Mouse (Mus musculus) kidney, embryonic 15.5 days (tissue): Measurements from ENCODE around the gene Ttll3. TPM values are rescaled to one million over a fixed set of nuclear protein-coding genes. Genes with fewer than 3 reads are reported as not detected.

Experiments used
- microRNA-seq: library from miRNA; unstranded; fragments of <30 nt; microRNA quantifications from one replicate; pipeline ENCODE4, GENCODE M21; 2016
- polyA plus RNA-seq: library from polyadenylated mRNA; unstranded; fragments of >200 nt; fragmentation: Nextera tagmentation; extraction: Ambion mirVana; gene quantifications from 2 replicates; pipeline ENCODE4 v1.2.1, GENCODE M21; 2015

The Ttll3 gene
- polyA plus RNA-seq, 1 experiment from 2014 or later: 3.6 TPM

Small RNA genes within 50 kb of the gene (microRNA-seq; reads per million reads assigned to microRNA genes)
- gene Gm24387: not detected

Other genes starting within 250 kb of the Ttll3 start
- gene Lhfpl4, start 193.9 kb upstream of the Ttll3 start, polyA plus RNA-seq: 0.64 and 1.00 TPM in 2 replicates
- 36.2 and 39.4 TPM in 2 replicates for gene Mtmr14, start 151.4 kb upstream of the Ttll3 start, polyA plus RNA-seq
- 0.05 and 0.18 TPM in 2 replicates for gene Cpne9, start 107.0 kb upstream of the Ttll3 start, polyA plus RNA-seq
- gene Brpf1, start 82.1 kb upstream of the Ttll3 start, polyA plus RNA-seq: 19.2 and 20.4 TPM in 2 replicates
- gene Ogg1, start 62.3 kb upstream of the Ttll3 start, polyA plus RNA-seq: 13.8 and 18.7 TPM in 2 replicates
- gene Camk1, start 45.3 kb upstream of the Ttll3 start, polyA plus RNA-seq: 103 and 111 TPM in 2 replicates
- gene Tada3, start 11.4 kb upstream of the Ttll3 start, polyA plus RNA-seq: 56.7 and 62.1 TPM in 2 replicates
- gene Arpc4, start 11.1 kb upstream of the Ttll3 start, polyA plus RNA-seq: 403 and 405 TPM in 2 replicates
- gene Rpusd3, start 30.1 kb downstream of the Ttll3 start, polyA plus RNA-seq: 24.0 and 25.3 TPM in 2 replicates
- not detected in 2 replicates for gene Cidec, start 46.5 kb downstream of the Ttll3 start, polyA plus RNA-seq
- gene Jagn1, start 53.3 kb downstream of the Ttll3 start, polyA plus RNA-seq: 104 and 111 TPM in 2 replicates
- 6.1 and 7.8 TPM in 2 replicates for gene Il17re, start 69.2 kb downstream of the Ttll3 start, polyA plus RNA-seq
- 18.5 and 19.6 TPM in 2 replicates for gene Il17rc, start 82.2 kb downstream of the Ttll3 start, polyA plus RNA-seq
- 35.7 and 37.2 TPM in 2 replicates for gene Creld1, start 94.0 kb downstream of the Ttll3 start, polyA plus RNA-seq
- 0.87 and 1.1 TPM in 2 replicates for gene Prrt3, start 112.7 kb downstream of the Ttll3 start, polyA plus RNA-seq
- 108 and 111 TPM in 2 replicates for gene Emc3, start 142.4 kb downstream of the Ttll3 start, polyA plus RNA-seq
- 13.9 and 15.2 TPM in 2 replicates for gene Fancd2, start 142.4 kb downstream of the Ttll3 start, polyA plus RNA-seq
- gene Fancd2os, start 211.5 kb downstream of the Ttll3 start, polyA plus RNA-seq: 0.84 and 0.87 TPM in 2 replicates
- gene Brk1, start 215.5 kb downstream of the Ttll3 start, polyA plus RNA-seq: 206 and 211 TPM in 2 replicates
- 36.1 and 39.3 TPM in 2 replicates for gene Vhl, start 234.7 kb downstream of the Ttll3 start, polyA plus RNA-seq
- 5.2 and 5.3 TPM in 2 replicates for gene Irak2, start 249.2 kb downstream of the Ttll3 start, polyA plus RNA-seq